Mouse (Mus musculus) frontal cortex, adult (tissue): ENCODE measurements at regions not wholly inside any gene's neighbourhood (a gene's known extent, or its start where the extent isn't known, plus 50 kb on each side); places are given as distances from the start of the nearest gene placed in this dataset.
"Not testable (repeated sequence)": the region's sequence is repeated elsewhere in the genome, so short reads cannot be mapped to it uniquely, and the experiment has no call there.

Experiments used
- ATAC-seq: cut with Nextera tagmentation; 2 replicates; pipeline ENCODE4 v1.9.2; 2017; ENCODE audit warnings: mild to moderate bottlenecking, moderate library complexity, mixed read lengths; ENCODE audit not compliant: low TSS enrichment

- ATAC-seq = no peak
These were observed 72.9 kb upstream of the Olfr1324 start for GRCm38 (mm10) chrX:50501181-50501580.

GRCm38 (mm10) chrX:50490477-50490967, 62.2 kb upstream of the Olfr1324 start:
- ATAC-seq = not testable (repeated sequence)
